Mouse (Mus musculus): Measurements from ENCODE around the gene Gm5460. TPM values are rescaled to one million over a fixed set of nuclear protein-coding genes. Genes with fewer than 3 reads are reported as not detected.

The Gm5460 gene
- total and polyA plus RNA-seq, 3 experiments, result not detected

DNA sequence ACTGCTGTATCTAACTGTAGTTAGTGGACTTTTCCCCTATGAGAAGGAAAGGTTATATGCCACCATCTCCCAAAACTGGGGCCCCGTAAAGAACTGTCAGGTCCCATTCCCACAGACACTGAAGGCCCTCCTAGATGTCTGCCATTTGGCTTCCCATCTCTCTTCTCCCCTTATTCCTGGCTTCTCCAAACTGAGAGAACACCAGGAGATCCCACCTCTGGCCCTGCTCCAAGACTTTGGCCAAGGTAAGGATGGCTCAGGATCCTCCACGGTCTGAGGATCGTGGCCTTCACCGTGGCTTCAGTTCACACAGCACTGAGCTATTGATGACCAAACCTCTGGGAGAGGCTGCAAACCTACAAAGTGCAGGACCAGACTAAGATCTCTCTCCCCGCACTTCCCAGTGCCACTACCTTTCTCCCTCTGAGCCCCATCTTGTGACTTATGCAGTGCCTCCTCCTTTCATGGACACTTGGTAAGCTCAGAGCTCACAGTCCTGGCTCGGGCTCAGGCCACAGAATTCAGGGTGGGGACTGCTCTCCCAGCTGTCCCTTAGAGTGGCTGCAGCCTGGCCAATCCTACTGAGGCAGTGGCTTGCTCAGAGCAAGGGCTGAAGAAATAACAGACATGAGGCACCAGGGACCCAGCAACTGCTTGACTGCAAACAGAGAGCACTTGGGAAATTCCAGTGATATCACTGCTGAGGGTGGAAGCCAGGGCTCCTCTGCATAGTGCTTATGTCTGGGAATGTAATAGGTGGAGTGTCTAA is 22.9 kb upstream of the Gm5460 start:
- no peak for DNase-seq (ENCODE audit: low read depth, low spot score)
- H3K36me3 ChIP-seq (ENCODE audit: control insufficient read depth in 1 of 2, insufficient read depth in 2 of 2, low read length in 2 of 2), result no peaks in the 10 kb centered on the region

DNA sequence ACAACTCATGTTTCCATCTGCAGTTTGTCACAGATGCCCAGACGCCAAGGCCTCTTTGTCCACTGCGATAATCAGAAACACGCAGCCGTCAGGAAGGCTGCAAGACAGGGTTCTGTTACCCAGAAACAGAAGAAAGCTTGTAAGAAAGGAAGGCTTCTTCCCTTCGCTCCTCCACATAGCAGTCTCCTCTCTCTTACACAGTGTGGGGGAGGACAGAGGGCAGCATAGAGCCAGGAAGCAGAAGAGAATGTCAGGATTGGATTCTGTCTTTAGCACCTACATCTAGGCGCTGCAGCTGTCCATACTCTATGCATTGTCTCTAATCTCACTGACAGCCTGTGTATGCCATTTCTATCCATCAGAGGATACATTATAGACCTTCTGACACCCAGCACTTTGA is 19.1 kb upstream of the Gm5460 start:
- H3K36me3 ChIP-seq (ENCODE audit: control insufficient read depth in 1 of 2, insufficient read depth in 2 of 2, low read length in 2 of 2), result no peaks in the 10 kb centered on the region
- H3K4me1 ChIP-seq (ENCODE audit: control insufficient read depth in 1 of 2, insufficient read depth in 2 of 2, low read length in 2 of 2), result no peaks in the 10 kb centered on the region
- no peaks in the 10 kb centered on the region for H3K27me3 ChIP-seq (ENCODE audit: control insufficient read depth in 1 of 2, insufficient read depth in 2 of 2, low read length in 2 of 2)
- no peak for TF ChIP-seq UBTF (IDR thresholded peaks at IDR 0.05; ENCODE audit: borderline replicate concordance, insufficient read depth, low read depth, low read length)
- no peak for TF ChIP-seq NRF1 (IDR thresholded peaks at IDR 0.05; ENCODE audit: insufficient read depth, low read depth, low read length, poor library complexity, severe bottlenecking)
- no peak for TF ChIP-seq ZNF384 (IDR thresholded peaks at IDR 0.05; ENCODE audit: low read depth, low read length)
- TF ChIP-seq MEF2A (IDR thresholded peaks at IDR 0.05; ENCODE audit: extremely low read depth, insufficient replicate concordance, low read depth, low read length, poor library complexity, severe bottlenecking), result no peak
- no peak for TF ChIP-seq ZMIZ1 (IDR thresholded peaks at IDR 0.05; ENCODE audit: low read depth, low read length)
- TF ChIP-seq HCFC1 (IDR thresholded peaks at IDR 0.05; ENCODE audit: low read depth, low read length), result no peak
- no peak for TF ChIP-seq GABPA (IDR thresholded peaks at IDR 0.05; ENCODE audit: low read depth, low read length)
- no peak for TF ChIP-seq NELFE (IDR thresholded peaks at IDR 0.05; ENCODE audit: low read depth, low read length)
- no peak for TF ChIP-seq MAFK (IDR thresholded peaks at IDR 0.05; ENCODE audit: borderline replicate concordance, low read depth, low read length)
- no peak for TF ChIP-seq POLR2AphosphoS5 (IDR thresholded peaks at IDR 0.05; ENCODE audit: borderline replicate concordance, low read depth, low read length)
- TF ChIP-seq USF2 (IDR thresholded peaks at IDR 0.05; ENCODE audit: borderline replicate concordance in 1 of 2, insufficient read depth in 1 of 2, low read depth in 1 of 2, low read length in 2 of 2), result no peak
- no peak for TF ChIP-seq CHD2 (IDR thresholded peaks at IDR 0.05; ENCODE audit: low read length)
- TF ChIP-seq JUND (IDR thresholded peaks at IDR 0.05; ENCODE audit: low read depth, low read length), result no peak
- TF ChIP-seq MXI1 (IDR thresholded peaks at IDR 0.05; ENCODE audit: low read depth, low read length), result no peak
- TF ChIP-seq USF1 (IDR thresholded peaks at IDR 0.05; ENCODE audit: low read depth, low read length), result no peak
- TF ChIP-seq CTCF (IDR thresholded peaks at IDR 0.05 in 2 of 3, conservative IDR thresholded peaks at IDR 0.05 in 1 of 3; ENCODE audit: control insufficient read depth in 1 of 3, insufficient read depth in 1 of 3, low read depth in 2 of 3, low read length in 3 of 3, poor library complexity in 1 of 3, severe bottlenecking in 1 of 3), result no peak
- no peak for TF ChIP-seq TBP (IDR thresholded peaks at IDR 0.05; ENCODE audit: low read depth, low read length)
- no peak for TF ChIP-seq BHLHE40 (IDR thresholded peaks at IDR 0.05; ENCODE audit: borderline replicate concordance, low read depth, low read length)
- no peak for TF ChIP-seq SMC3 (IDR thresholded peaks at IDR 0.05; ENCODE audit: low read depth, low read length)
- no peak for TF ChIP-seq POLR2AphosphoS2 (IDR thresholded peaks at IDR 0.05; ENCODE audit: low read length)
- DNase-seq (ENCODE audit: low read depth, low spot score), result no peak
- no peak overlapping the region for H3K27ac ChIP-seq (ENCODE audit: control insufficient read depth, low read depth, low read length)
- H3K79me2 ChIP-seq (ENCODE audit: control insufficient read depth, insufficient read depth, low read length, poor library complexity), result no peaks in the 10 kb centered on the region
- no peak overlapping the region for H3K9ac ChIP-seq (ENCODE audit: control insufficient read depth, low read depth, low read length, poor library complexity, severe bottlenecking)
- H3K9me3 ChIP-seq (replicated peaks; ENCODE audit: insufficient read depth, low read length), result no peaks in the 10 kb centered on the region
- no peak overlapping the region for H3K4me3 ChIP-seq (ENCODE audit: control insufficient read depth in 1 of 2, insufficient read depth in 1 of 2, low read depth in 2 of 2, low read length in 2 of 2)

More for the DNA sequence above, 22.9 kb upstream of the Gm5460 start:
- Histone ChIP-seq H3K4me1 (ENCODE audit: control insufficient read depth in 1 of 2, insufficient read depth in 2 of 2, low read length in 2 of 2) (no peaks in the 10 kb centered on the region), H3K4me3 (ENCODE audit: control insufficient read depth in 1 of 2, insufficient read depth in 1 of 2, low read depth in 2 of 2, low read length in 2 of 2) (no peak overlapping the region), H3K79me2 (ENCODE audit: control insufficient read depth, insufficient read depth, low read length, poor library complexity) (no peaks in the 10 kb centered on the region), H3K9me3 (replicated peaks; ENCODE audit: insufficient read depth, low read length) (no peaks in the 10 kb centered on the region), H3K27ac (ENCODE audit: control insufficient read depth, low read depth, low read length) (no peak overlapping the region), H3K27me3 (ENCODE audit: control insufficient read depth in 1 of 2, insufficient read depth in 2 of 2, low read length in 2 of 2) (no peaks in the 10 kb centered on the region), H3K9ac (ENCODE audit: control insufficient read depth, low read depth, low read length, poor library complexity, severe bottlenecking) (no peak overlapping the region)
- TF ChIP-seq HCFC1 (IDR thresholded peaks at IDR 0.05; ENCODE audit: low read depth, low read length), result no peak
- no peak for TF ChIP-seq MXI1 (IDR thresholded peaks at IDR 0.05; ENCODE audit: low read depth, low read length)
- TF ChIP-seq MEF2A (IDR thresholded peaks at IDR 0.05; ENCODE audit: extremely low read depth, insufficient replicate concordance, low read depth, low read length, poor library complexity, severe bottlenecking), result no peak
- TF ChIP-seq NRF1 (IDR thresholded peaks at IDR 0.05; ENCODE audit: insufficient read depth, low read depth, low read length, poor library complexity, severe bottlenecking), result no peak
- no peak for TF ChIP-seq POLR2AphosphoS2 (IDR thresholded peaks at IDR 0.05; ENCODE audit: low read length)
- no peak for TF ChIP-seq GATA1 (IDR thresholded peaks at IDR 0.05; ENCODE audit: low read depth, low read length)
- no peak for TF ChIP-seq KAT2A (conservative IDR thresholded peaks at IDR 0.05; ENCODE audit: low read depth, low read length)
- TF ChIP-seq SMC3 (IDR thresholded peaks at IDR 0.05; ENCODE audit: low read depth, low read length), result no peak
- TF ChIP-seq MYC (IDR thresholded peaks at IDR 0.05; ENCODE audit: low read depth, low read length), result no peak
- TF ChIP-seq ZC3H11A (IDR thresholded peaks at IDR 0.05; ENCODE audit: low read depth, low read length), result no peak
- TF ChIP-seq CTCF (IDR thresholded peaks at IDR 0.05 in 2 of 3, conservative IDR thresholded peaks at IDR 0.05 in 1 of 3; ENCODE audit: control insufficient read depth in 1 of 3, insufficient read depth in 1 of 3, low read depth in 2 of 3, low read length in 3 of 3, poor library complexity in 1 of 3, severe bottlenecking in 1 of 3), result no peak
- no peak for TF ChIP-seq CHD1 (IDR thresholded peaks at IDR 0.05; ENCODE audit: low read depth, low read length)

Data from MEL (cell line).